Mouse (Mus musculus) intestine, embryonic 16.5 days (tissue): Measurements from ENCODE around the gene Pde8b. TPM values are rescaled to one million over a fixed set of nuclear protein-coding genes. Genes with fewer than 3 reads are reported as not detected.

ENCODE experiments used
- ATAC-seq: fragments of 200-750 bp; cut with Nextera tagmentation; 2 replicates; pipeline ENCODE4 v1.8.0; 2017; ENCODE audit warnings: moderate TSS enrichment, moderate library complexity
- H3K27ac ChIP-seq: fragments of 300-500 bp; sonication (generic); 2 replicates; pipeline ENCODE4 v1.5.1; 2014; ENCODE audit warnings: mild to moderate bottlenecking, low read length
- H3K27me3 ChIP-seq: fragments of 300-500 bp; sonication (generic); replicated peaks from 2 replicates; pipeline ENCODE4 v1.6.1; 2014; ENCODE audit warnings: low read length, control low read depth, mixed read lengths; ENCODE audit not compliant: control insufficient read depth, insufficient read depth
- H3K36me3 ChIP-seq: fragments of 300-500 bp; sonication (generic); 2 replicates; pipeline ENCODE4 v1.6.1; 2014; ENCODE audit warnings: low read length, control low read depth; ENCODE audit not compliant: control insufficient read depth, insufficient read depth
- H3K4me1 ChIP-seq: fragments of 300-500 bp; sonication (generic); 2 replicates; pipeline ENCODE4 v1.6.1; 2014; ENCODE audit warnings: low read length, control low read depth, mixed read lengths; ENCODE audit not compliant: control insufficient read depth, insufficient read depth
- H3K4me2 ChIP-seq: fragments of 300-500 bp; sonication (generic); 2 replicates; pipeline ENCODE4 v1.6.1; 2014; ENCODE audit warnings: low read depth, low read length, control low read depth
- H3K4me3 ChIP-seq: fragments of 300-500 bp; sonication (generic); 2 replicates; pipeline ENCODE4 v1.5.1; 2014; ENCODE audit warnings: mild to moderate bottlenecking, low read length
- H3K9ac ChIP-seq: fragments of 300-500 bp; sonication (generic); 2 replicates; pipeline ENCODE4 v1.6.1; 2014; ENCODE audit warnings: low read depth, low read length
- H3K9me3 ChIP-seq: fragments of 300-500 bp; sonication (generic); 2 replicates; pipeline ENCODE4 v1.6.1; 2016; ENCODE audit warnings: low read length, control low read depth; ENCODE audit not compliant: control insufficient read depth
- WGBS: fragments of 180-500 bp; shearing (Covaris S2); extraction: QIAGEN DNeasy Blood & Tissue Kit; methylation state at CpG from one replicate; pipeline ENCODE4 v1.1.7; 2014; 5-methylcytosine and 5-hydroxymethylcytosine counted together
- polyA plus RNA-seq: library from polyadenylated mRNA; unstranded; fragments of >200 nt; fragmentation: Nextera tagmentation; extraction: Ambion mirVana; gene quantifications from 2 replicates; pipeline ENCODE4 v1.2.1, GENCODE M21; 2015

The Pde8b gene
- polyA plus RNA-seq, 1 experiment from 2014 or later = 9.9 TPM

DNA sequence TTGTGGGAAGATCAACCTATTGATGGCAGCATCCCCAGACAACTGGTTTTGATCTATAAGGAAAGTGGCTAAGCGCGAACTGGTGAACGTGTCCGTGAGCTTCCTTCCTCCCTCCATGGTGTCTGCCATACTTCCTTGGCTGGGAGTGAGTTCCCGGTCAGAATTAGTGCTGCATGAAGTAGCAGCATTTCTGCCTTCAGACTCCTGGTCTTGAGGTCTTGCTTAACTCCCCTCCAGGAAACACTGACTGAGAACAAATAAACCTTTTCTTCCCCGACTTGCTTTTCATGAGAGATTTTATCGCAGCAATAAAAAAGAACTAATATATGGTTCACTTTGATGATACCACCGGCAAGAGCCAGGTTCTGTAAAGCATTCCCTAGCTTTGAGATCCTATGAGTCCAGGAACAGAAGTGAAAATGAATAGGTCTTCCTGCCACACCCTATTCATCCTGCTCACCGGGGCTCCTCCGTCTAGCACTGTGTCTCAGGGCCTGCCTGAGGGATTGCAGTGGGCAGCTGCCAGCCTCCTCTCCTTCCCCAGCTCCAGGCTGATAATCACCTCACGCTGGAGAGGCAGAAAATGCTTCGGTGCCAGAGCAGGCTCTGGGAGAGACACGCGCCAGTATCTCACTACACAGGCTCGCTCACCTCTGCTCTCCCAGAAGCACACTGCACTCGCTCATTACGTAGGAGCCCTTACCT, 217.9 kb downstream of the Pde8b start:
- peak; percentile 87 for ATAC-seq
- H3K9ac ChIP-seq = 0 out of 2 replicates have a peak overlapping the region, but pooled peaks have one; percentile 11
- peaks cover 11% of the 10 kb centered on the region for H3K36me3 ChIP-seq
- H3K4me3 ChIP-seq = no peak overlapping the region
- peak overlapping the region; percentile 21; the same call in 1 of the 2 replicates for H3K4me2 ChIP-seq
- no peaks in the 10 kb centered on the region for H3K9me3 ChIP-seq
- H3K4me1 ChIP-seq = 0 out of 2 replicates have a peak, but pooled peaks cover 3% of the 10 kb centered on the region
- peak overlapping the region; percentile 65 for H3K27ac ChIP-seq
- 59% methylated on average over 17 of the region's 17 CpGs for WGBS
- no peaks in the 10 kb centered on the region for H3K27me3 ChIP-seq

DNA sequence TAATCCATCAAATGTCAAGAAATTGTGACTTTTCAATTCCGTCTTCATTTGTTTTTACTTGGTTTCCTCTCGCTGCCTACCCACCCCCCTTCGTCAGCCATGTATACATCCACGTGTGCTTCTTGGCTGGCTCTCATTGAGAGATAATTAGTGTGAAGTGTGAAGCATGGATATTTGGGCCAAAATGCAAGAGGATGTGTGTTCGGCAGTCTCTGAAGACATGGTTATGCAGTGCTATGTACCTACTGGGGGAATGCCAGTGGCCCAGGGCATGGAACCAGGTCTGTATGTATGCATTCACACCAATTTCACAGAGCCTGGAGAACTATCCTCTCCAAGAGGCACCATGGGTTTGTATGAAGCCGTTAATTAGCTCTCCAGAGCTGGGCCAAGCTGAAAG, 219.3 kb downstream of the Pde8b start:
- Histone ChIP-seq H3K9me3 (no peaks in the 10 kb centered on the region), H3K4me1 (0 out of 2 replicates have a peak, but pooled peaks cover 3% of the 10 kb centered on the region), H3K9ac (no peak overlapping the region), H3K27ac (no peak overlapping the region), H3K36me3 (peaks cover 11% of the 10 kb centered on the region), H3K4me3 (no peak overlapping the region), H3K4me2 (no peak overlapping the region), H3K27me3 (no peaks in the 10 kb centered on the region)
- ATAC-seq = no peak
- 88% methylated on average over 6 of the region's 6 CpGs for whole genome bisulfite sequencing

DNA sequence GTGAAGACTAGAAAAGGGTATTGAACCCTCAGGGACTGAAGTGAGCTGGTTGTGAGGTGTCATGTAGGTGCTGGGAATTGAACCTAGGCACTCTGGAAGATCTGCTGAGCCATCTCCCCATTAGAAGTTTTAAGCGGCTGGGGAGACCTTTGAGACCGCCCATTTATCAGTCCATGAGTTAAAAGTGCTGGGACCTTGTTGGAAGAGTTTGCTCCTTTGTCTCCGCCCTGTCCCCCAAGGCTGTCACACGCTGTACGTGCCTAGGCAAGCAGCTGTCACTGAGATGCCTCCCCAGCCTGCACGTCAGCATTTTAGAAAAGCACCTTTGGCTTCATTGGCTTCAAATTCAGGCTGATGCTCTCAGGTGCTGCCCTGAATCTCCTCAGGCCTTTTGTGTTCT, 229.9 kb downstream of the Pde8b start:
- no peak overlapping the region for H3K4me3 ChIP-seq
- no peak; the same call in 1 of the 2 replicates for ATAC-seq
- H3K36me3 ChIP-seq = no peaks in the 10 kb centered on the region
- H3K4me2 ChIP-seq = no peak overlapping the region
- no peaks in the 10 kb centered on the region for H3K9me3 ChIP-seq
- 84% methylated on average over 6 of the region's 6 CpGs for WGBS
- H3K27me3 ChIP-seq = no peaks in the 10 kb centered on the region
- H3K4me1 ChIP-seq = peaks cover 9% of the 10 kb centered on the region
- H3K27ac ChIP-seq = no peak overlapping the region
- H3K9ac ChIP-seq = no peak overlapping the region

DNA sequence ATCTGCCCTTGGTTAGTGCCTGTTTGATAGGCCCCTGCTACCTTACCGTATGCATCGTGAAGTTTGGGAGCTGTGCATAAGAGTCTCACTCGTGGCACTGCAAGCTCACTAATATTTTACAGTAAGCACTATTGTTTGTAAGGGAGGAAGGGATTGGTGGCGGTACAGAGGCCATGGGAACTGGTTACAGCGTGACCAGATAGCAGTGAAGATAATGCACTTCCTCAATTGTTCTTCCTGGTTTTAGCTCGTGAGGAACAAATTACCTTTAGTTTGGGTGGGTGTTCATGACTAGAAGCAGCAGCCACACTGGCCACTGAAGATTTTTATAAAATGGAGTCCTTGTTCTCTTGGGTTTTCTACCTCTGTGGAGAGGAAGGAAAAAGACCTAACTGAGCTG, 230.8 kb downstream of the Pde8b start:
- Histone ChIP-seq H3K27ac (no peak overlapping the region), H3K9me3 (no peaks in the 10 kb centered on the region)
- 78% methylated on average over 6 of the region's 6 CpGs for WGBS

DNA sequence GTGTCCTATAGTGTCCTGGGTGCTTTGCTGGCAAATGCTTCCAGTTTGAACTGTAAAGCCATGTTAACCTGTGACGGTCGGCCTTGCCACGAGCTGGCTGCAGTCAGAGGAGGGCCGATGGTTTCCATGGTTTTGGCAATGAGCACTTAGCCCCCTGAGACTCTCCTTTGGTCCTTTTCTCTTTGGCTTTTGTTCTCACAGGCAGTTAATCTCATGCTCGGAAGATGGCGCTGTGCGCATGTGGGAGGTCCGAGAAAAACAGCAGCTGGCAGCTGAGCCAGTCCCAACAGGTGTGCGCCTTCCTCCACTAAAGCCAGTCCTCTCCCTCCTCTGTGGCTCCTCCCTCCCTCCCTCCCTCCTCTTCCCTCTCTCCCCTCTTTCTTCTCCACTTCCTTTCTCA, 232.2 kb downstream of the Pde8b start:
- Histone ChIP-seq H3K9me3 (no peaks in the 10 kb centered on the region), H3K4me1 (peaks cover 9% of the 10 kb centered on the region), H3K36me3 (no peaks in the 10 kb centered on the region), H3K4me3 (no peak overlapping the region), H3K27ac (no peak overlapping the region), H3K9ac (no peak overlapping the region), H3K4me2 (no peak overlapping the region), H3K27me3 (no peaks in the 10 kb centered on the region)
- ATAC-seq = peak; percentile 71
- 8% methylated on average over 9 of the region's 9 CpGs for WGBS

More for the DNA sequence above, 230.8 kb downstream of the Pde8b start:
- peaks cover 9% of the 10 kb centered on the region for H3K4me1 ChIP-seq
- no peak overlapping the region for H3K4me2 ChIP-seq
- no peak for ATAC-seq
- no peaks in the 10 kb centered on the region for H3K36me3 ChIP-seq
- no peaks in the 10 kb centered on the region for H3K27me3 ChIP-seq
- no peak overlapping the region for H3K9ac ChIP-seq
- H3K4me3 ChIP-seq = no peak overlapping the region

DNA sequence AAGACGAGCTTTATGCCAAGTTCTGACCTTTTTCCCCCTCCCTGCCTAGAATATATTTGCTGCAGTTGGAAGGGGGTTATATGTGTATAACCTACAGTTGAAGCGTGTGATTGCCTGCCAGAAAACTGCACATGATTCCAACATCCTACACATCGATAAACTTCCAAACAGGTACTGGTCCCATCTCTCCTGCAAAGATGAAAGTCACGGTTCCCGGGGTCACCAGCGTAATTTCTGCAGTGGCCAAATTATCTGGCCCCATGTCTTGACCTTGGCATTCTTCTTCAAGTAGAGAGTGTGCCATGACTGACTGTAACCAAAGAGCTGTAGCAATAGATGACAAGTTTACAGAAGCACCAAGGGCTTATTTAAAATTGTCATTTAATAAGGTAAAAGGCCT, 232.9 kb downstream of the Pde8b start:
- no peaks in the 10 kb centered on the region for H3K9me3 ChIP-seq
- H3K27ac ChIP-seq = no peak overlapping the region
- no peak for ATAC-seq
- no peak overlapping the region for H3K4me2 ChIP-seq
- no peaks in the 10 kb centered on the region for H3K27me3 ChIP-seq
- no peak overlapping the region for H3K9ac ChIP-seq
- 91% methylated on average over 6 of the region's 6 CpGs for WGBS
- no peak overlapping the region for H3K4me3 ChIP-seq
- H3K36me3 ChIP-seq = no peaks in the 10 kb centered on the region
- peaks cover 9% of the 10 kb centered on the region for H3K4me1 ChIP-seq

DNA sequence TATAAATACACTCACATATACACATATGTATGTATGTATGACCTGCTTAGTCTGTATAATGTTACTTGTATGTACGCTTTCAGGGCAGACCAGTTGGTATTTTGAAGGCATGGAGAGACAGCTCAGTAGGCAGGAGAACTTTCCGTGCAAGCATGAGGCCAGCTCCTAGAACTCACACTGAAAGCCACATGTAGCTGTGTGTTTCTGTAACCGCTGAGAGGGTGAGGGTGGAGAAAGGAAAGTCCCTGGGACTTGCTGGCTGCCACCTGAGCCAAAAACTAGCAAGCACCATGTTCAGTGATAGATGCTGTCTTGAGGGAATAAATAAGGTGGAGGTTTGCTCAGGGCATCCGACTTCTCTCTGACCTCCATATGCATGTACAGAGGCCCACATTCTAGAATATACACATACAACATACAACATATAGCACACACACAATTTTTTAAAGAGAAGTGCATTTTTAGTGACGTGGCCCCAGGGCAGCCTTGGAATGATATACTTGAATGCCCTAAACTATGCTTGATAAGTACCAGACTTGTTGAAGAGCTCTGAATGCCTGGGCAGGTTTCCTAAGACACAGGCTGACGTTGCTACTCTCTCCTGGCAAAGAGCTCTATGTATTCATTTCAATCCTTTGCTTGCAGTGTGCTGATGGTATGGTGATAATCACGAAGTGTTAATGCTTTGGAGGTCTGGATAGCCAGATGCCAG, 238.4 kb downstream of the Pde8b start:
- Histone ChIP-seq H3K4me3 (no peak overlapping the region), H3K27ac (no peak overlapping the region), H3K36me3 (no peaks in the 10 kb centered on the region), H3K4me2 (no peak overlapping the region), H3K27me3 (no peaks in the 10 kb centered on the region), H3K4me1 (no peaks in the 10 kb centered on the region), H3K9ac (no peak overlapping the region), H3K9me3 (no peaks in the 10 kb centered on the region)
- ATAC-seq = no peak
- WGBS = 82% methylated on average over 7 of the region's 7 CpGs

DNA sequence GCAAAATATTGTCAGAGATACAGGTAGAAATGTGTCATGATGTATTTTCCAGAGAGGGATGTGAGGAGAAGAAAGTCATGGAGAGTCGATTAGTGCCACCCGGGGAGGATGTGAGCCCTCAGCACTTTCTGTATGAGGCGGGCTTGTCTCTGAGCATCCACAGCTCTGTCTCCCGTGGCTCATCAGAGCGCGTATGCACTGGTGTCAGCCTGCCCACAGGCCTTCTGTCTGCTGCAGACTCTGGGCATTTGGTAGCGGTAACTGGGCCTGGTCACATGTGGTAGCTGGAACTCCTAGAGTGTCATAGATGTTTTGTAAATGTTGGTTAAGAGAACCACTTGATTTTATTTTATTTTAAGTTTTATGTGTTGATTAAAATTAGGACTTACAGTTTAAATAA, 240.9 kb downstream of the Pde8b start:
- ATAC-seq = no peak
- Histone ChIP-seq H3K27me3 (no peaks in the 10 kb centered on the region), H3K9me3 (no peaks in the 10 kb centered on the region), H3K27ac (no peak overlapping the region), H3K4me3 (no peak overlapping the region), H3K4me2 (no peak overlapping the region), H3K9ac (no peak overlapping the region), H3K36me3 (no peaks in the 10 kb centered on the region), H3K4me1 (no peaks in the 10 kb centered on the region)
- 92% methylated on average over 7 of the region's 7 CpGs for WGBS

DNA sequence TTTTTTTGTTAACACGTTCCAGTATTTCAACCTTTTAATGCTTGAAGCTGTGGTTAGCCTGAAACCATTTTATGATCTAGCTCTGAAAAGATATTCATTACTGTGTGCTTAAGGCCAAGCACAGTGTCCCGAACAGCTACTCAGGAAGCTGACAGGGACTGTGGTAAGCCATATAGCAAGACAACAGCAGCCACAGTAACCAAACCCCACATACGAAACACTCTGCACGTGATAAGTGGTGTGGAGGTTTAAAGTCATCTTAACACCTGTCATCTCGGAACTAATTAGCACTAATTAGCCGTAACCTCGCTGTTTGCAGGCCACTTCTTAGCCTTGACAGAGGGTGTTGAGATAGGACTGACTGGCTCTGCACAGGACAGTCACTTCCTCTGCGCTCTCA, 242.9 kb downstream of the Pde8b start:
- Histone ChIP-seq H3K4me3 (no peak overlapping the region), H3K27me3 (no peaks in the 10 kb centered on the region), H3K36me3 (no peaks in the 10 kb centered on the region), H3K4me2 (no peak overlapping the region), H3K27ac (no peak overlapping the region), H3K9ac (no peak overlapping the region), H3K4me1 (no peaks in the 10 kb centered on the region), H3K9me3 (no peaks in the 10 kb centered on the region)
- 78% methylated on average over 8 of the region's 8 CpGs for WGBS
- ATAC-seq = no peak
